Mouse (Mus musculus) liver, adult (tissue): ENCODE results near the gene Mfsd4b1.

ENCODE experiments used
- GATA4 ChIP-seq: IDR thresholded peaks from 2 replicates; pipeline ENCODE4 v1.6.1; 2014; ENCODE audit warnings: mild to moderate bottlenecking, low read length; ENCODE audit not compliant: insufficient replicate concordance

Gene Mfsd4b1

DNA sequence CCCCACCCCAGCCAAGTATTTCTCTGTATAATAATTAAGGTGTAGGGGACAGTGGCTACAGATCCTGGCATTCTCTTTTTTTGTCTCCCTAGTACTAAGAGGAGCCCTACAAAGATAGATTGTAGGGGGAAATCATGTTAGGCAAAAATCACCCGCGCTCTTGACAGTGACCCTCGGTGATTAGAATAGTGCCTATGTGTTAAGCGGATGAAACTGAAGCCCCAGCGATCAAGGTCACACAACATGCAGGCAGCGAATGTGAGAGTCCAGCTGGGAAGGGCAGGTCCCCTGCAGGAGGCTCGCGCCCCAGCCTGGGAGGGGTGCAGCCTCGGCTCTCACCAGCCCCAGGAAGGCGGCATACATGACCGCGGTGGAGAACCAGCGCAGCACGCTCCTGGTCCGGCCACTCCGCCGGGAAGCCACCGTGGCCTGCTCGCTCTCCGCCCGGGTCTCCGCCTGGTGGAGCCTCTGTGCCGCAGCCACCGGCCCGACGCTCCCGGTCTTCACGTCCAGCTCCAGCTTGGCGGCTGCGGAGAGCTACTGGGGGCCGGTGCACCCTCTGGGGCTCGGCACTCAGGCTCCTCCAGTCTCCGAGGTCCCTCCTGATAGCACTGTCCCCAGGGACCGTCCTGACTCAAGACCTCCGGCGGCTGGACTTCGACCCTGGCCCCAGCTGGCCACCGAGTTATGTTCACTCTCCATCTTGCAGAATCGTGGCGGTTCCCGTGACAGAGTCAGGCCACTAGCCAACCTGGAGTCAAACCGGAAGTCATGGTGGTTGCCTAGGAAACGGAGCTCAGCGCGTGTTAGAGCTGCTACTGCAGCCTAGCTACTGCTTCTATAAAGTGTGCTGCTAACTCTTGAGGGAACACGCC, at the start of gene Mfsd4b1:
Gene Mfsd4b1, minus strand, starts transcription at position 715 of the 875 bp plus-strand sequence.
- no peak; the same call in 1 of the 2 replicates for TF ChIP-seq GATA4

DNA sequence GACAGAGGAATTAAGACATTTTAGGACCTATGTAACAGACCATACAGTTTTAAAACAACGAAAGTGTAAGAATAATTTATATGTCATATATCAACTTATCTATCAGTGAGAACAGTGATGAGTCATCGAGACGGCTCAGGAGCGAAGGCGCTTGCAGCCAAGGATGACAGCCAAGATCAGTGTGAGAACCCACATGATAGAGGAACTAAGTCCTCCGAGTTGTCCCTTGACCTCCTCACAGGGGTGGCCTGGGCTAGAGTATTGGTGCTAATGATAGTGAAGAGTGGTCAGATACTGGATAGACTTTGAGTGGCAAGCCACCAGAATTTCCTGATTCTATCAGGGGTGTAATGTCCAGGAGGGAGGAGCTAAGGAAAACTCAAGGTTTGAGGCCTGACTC, 48.5 kb upstream of the Mfsd4b1 start:
- TF ChIP-seq GATA4, result no peak

DNA sequence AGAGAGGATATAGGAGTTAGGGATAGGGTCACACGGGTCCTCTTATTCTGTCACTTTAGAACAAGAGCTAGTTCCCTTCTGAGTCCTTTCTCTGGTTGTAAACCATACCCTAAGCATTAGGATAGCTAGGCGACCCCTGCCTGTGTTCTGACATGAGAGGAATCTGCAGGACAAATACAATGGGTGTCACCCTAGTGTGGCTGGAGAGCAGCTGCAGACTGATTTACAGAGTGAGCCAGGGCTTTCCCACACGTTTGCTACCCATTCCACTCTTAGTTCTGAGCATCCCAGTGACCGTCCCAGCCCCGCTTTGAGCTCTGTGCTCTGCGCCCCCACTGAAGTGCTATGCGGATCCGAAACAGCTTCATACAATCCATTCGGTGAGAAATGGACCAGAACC, 45.6 kb upstream of the Mfsd4b1 start:
- no peak for TF ChIP-seq GATA4

DNA sequence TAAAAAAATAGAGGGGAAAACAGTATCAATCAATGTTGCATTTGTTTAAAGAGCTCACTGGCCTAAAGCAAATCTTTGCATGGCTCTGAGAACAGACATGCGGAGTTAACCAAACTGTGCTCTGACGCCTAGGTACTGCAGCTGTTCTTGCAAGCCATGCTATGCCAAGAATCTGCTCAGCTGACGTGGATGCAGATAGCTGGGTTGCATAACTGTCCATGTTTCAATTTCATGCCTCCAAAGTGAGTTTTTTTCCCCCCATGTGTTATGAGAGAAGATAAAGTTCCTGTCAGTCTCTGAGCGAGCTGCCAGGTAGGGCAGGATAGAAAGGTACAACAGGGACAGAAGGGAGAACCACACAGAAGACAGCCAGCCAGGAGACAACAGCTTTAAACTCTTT, 44.2 kb upstream of the Mfsd4b1 start:
- peak; percentile 82 for TF ChIP-seq GATA4

DNA sequence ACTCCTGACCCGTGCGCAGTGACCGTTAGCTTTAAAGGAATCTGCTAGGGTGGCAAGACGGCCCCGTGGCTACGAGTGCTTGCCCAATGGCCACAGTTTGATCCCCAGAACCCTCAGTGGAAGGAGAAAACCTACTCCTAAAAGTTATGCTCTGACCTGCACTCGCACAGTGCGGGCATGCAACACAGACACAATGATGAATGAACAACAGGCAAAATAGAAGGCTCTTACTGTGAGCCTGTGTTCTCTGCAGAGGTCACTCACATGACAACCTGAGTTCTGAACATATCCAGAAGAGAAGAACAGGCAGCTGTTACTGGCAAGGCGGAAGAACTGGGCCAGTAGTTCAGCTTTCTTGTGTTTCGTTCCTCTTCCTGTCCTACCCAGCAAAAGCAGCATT, 43.5 kb upstream of the Mfsd4b1 start:
- TF ChIP-seq GATA4, result no peak

DNA sequence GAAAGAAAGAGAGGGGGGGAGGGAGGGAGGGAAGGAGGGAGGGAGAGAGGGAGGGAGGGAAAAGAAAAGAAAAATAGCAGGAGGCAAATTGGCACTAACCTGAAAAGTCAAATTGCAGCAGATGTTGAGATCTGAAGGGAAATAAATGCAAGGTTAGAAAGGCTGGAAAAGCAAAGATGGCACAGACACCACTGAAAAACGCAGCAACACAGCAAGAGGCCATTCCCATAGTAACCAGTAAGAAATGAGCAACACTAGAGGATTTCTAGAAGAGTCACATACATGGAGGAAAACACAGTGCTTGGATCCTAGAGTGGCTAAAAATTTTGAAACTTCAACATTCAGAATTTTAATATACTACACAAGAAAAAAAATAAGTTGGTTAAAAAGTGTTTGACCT, 42.5 kb upstream of the Mfsd4b1 start:
- no peak for TF ChIP-seq GATA4

DNA sequence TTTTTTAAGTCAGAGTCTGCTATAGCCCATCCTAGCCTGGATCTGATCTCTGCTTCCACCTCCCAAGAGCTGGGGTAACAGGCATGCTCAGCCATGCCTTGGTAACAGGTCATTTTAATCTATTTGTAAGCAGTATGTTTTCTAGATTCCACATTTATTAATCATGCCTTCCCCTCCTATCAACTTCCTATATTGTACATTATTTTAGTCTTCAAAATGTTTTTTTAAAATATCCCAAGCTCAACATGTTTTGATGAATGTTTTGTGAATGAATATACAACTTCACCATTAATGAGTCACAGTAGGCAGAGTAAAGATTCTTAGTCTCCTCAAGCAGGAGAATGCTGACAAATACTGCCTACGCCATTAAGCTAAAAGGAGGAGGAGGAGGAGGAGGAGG, 42.0 kb upstream of the Mfsd4b1 start:
- no peak for TF ChIP-seq GATA4

DNA sequence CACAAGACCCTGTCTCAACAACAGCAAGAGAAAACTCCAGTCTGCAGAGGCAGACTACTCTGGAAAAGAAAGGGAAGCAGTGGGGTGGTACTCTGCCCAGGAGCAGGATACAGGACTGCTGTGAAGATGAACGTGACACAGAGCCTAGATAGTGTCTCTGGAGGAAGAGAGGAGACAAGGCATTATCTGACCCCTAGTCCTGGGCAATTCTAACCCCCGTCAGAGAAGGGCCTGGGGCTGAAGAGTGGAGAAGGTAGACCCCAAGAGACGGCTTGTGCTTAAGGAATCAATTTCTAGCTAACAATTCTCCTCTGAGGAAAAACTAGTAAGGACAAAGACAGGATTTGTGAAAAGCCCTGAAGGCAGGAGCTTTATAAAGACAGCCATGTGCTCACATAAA, 40.3 kb upstream of the Mfsd4b1 start:
- TF ChIP-seq GATA4, result no peak

DNA sequence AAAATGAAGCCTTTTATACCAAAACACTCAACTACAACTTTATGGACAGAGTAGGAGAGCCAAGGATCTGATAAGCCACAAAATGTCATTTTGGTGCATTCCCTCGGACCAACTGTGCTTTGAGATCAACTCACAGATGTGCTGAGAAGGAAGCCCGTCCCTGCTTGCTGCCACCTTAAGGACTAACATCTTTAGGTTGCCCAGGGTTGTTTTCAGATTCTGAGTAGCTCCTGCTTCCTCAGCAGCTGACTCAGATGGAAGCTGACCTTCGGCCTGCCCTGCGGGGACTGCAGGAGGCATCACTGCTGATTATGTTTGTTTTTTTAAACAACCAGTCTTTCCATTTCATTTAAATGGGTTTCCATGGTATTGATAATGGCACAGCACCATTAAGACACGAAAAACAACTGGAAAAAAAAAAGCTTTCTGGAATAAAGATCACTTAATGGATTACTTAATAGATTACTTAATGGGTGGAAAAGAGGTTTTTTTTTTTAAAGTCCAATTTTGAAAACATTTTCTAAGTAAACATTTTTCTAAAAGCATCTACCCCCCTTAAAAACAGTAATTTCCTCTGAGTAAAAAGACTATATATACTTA, 38.3 kb upstream of the Mfsd4b1 start:
- TF ChIP-seq GATA4, result no peak; the same call in 1 of the 2 replicates

DNA sequence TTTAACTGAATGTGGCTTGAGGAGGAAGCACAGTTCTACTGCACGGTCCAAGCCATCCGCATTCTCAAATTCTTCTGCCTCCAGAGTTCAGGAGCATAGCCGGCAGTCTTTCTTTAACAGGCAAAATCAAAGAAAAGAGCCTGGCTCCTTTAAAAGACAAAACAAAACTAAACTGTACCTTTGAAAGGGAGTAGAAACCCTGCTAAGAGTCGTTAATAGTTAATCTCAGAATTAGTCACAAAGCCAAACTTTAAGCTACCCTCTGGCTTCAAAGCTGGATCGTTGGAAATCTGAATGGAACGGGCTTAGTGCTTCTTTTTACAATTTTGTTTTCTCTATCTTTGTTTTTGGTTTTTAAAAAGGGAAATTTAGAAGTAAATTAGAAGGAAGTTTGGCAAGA, 37.7 kb upstream of the Mfsd4b1 start:
- TF ChIP-seq GATA4, result no peak

DNA sequence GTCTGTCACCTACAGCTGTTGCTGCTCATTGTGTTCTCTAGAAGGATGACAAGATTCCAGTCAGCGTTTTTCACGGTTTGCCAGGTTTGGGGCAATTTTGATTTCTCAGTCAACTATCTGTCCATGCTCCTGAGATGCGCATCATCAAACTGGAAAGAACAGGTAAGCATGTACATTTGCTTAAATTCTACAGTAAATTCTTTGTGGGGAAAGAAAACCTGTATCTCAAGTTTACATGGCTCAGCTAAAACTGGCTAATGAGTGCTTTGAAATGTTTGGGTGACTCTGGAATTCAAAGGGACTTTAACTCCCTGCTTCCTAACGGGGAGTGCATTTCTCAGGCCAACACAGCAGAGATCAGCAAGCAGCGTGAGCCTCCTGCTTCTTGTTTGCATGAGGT, 36.9 kb upstream of the Mfsd4b1 start:
- TF ChIP-seq GATA4, result no peak

DNA sequence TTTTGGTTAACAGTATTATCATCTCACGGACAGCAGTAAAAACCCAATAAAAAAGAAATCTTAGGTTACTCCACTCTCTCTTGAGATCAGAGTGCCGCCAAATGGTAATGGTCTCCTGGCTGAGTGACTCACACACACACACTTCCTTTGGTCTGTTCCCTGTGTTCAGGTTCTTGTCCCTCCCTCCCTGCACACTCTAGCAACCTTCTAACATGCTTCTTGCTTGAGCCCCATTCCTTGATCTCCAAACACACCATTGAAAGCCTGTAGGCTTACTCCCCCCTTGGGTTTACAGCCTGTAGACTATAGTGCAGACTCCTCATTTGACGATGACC, 33.7 kb upstream of the Mfsd4b1 start:
- no peak for TF ChIP-seq GATA4

DNA sequence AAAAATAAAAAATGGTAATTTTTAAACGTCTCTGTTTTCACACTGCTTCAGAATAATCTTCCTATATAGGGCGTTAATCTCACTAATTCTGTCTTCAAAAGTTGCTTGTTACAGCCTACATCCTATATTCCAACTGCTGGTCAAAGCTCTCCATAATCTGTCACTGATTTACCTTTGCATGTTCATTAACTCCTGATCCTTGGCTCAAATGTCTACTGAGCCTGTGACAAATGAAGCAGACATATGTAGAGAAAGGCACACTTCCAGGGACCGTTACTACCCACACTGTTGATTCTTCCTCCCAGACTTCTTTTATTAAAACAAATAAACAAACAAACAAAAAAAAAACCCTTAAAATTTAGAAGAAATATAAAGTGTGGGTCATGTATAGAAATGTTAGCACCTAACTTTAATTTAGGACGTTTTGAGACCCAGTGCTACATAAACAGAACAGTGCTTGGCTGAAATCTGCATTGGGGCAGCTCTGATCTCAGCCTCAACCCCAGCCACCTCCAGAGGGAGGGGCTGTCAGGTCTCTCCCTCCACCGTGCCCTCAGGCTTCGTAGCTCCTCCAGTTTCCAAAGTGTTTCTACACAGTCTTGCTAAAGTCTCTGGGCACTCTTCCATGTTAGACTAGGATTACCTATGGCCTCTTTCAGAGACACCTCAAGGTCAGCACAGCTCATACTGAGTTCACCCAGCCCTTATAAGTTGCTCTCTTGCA, 33.2 kb upstream of the Mfsd4b1 start:
- no peak for TF ChIP-seq GATA4

DNA sequence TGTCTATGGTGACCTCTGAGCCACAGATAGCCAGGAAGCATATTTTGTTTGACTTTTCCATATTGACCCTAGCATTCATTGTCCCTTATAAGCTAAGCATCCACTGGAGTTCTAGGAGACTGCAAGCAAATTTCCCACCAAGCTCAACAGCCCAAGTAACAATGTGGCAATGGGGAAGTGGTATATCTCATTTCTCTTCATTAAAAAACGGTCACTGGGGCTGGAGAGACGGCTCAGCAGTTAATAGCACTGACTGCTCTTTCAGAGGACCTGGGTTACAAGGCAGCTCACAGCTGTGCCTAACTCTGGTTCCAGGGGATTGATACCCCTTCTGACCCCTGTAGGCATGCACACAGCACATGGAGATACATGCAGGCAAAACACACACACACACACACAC, 32.5 kb upstream of the Mfsd4b1 start:
- TF ChIP-seq GATA4, result no peak

DNA sequence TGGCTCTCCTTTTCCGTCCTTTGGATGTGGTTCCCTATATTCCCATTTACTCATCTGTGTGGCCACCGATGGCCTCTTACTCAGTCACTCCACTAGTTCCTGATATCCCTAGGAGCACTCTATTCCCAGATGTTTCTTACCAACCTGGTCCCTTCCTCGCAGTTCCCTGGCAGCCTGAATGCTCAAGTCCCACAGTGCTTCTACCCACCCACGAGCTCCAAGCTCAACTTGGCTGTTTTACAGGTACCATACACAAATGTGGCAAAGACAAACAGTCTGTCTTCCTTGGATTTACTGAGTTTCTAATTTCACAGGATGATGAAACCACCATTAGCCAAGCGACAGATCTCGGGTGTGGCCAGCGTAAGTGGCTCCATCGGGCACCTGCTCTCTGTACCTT, 29.4 kb upstream of the Mfsd4b1 start:
- TF ChIP-seq GATA4, result no peak

DNA sequence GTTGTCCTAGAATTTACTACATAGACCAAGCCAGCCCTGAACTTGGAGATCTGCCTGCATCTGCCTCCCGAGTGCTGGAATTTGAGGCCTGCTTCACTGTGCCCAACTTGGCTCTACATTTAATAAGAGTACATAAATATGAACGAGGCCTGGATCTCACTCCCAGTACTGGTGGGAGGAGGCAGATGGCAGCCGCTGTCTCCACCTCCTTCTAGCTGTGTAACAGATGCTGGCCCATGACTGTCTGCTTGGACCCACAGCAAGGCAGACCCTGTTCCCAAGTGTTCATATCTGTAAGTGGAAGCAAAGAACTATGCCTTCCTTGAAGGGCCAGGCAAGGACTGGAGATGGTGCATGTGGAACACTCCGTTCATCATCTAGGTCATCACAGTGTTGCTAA, 28.8 kb upstream of the Mfsd4b1 start:
- TF ChIP-seq GATA4, result no peak
